Mouse (Mus musculus): ENCODE measurements around the gene Idh3a.

- TF ChIP-seq POLR2A (IDR thresholded peaks at IDR 0.05; ENCODE audit: control insufficient read depth, low read depth, low read length) (no peak), CTCF (IDR thresholded peaks at IDR 0.05; ENCODE audit: control insufficient read depth, insufficient read depth, insufficient replicate concordance, low read depth, low read length) (no peak)
Observed at GRCm38 (mm10) chr9:54587863-54588262, 1.7 kb downstream of the Idh3a start.

Measured in testis, adult 2 months (tissue).